12 mouse cellular contexts compared by ENCODE assay signal in the genomic region with DNA sequence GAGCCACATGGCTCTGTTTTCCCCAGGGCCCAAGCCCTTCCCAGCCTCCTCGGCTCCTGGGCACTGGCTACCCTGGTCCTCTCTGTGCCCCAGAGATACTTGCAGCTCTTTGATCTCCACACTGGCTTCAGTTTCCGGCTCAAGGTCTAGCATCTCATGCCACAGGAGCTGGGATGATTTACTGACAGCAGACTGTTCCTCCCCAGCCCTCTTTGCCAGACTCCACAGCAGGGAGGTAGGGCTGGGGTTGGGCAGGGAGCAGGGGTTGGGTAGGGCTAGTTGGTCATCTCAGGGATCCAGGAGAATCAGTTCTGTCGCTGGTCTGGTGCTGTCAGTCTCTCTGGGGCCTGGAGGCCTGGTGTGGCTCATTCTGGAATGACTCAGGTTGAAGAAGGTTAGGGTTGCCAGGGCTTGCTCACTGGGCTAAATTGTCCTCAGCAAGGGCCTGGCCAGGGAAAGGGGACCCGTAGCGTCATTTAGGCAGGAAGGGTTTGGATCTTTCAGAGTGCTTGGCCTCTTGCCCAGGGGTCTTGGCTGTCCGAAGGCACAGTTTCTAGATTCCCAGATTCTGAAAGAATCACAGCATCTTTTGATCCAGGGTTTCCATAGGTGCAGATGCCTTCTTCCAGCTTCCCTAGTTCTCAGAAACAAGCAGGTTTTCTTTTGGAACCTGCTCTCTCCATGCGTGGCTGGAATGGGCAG. TPM values are rescaled to one million over a fixed set of nuclear protein-coding genes. Genes with fewer than 3 reads are reported as not detected.
DNase-seq lines count a peak whose midpoint lies in the region; ATAC-seq and TF ChIP-seq lines count a peak whose summit lies in the region.
"Had no signal": no experiment of that assay in that cellular context is flagged by ENCODE, and none has a peak within 500 bp of the region (broad histone marks: within the 10 kb centered on the region; RNA-seq: fewer than 3 reads in every experiment).

No protein-coding gene starts in this region.

- H3K9me3 ChIP-seq in forebrain, embryonic 10.5 days = no peaks in the 10 kb centered on the region
- H3K9me3 ChIP-seq in hindbrain, embryonic 12.5 days (replicated peaks) = no peaks in the 10 kb centered on the region
- H3K9me3 ChIP-seq in neural tube, embryonic 12.5 days = no peaks in the 10 kb centered on the region
- H3K9me3 ChIP-seq: heart, embryonic 10.5 days had no signal

- 72% methylated on average over 7 of the region's 7 CpGs for WGBS in forebrain, embryonic 10.5 days
- WGBS in hindbrain, embryonic 12.5 days = 56% methylated on average over 7 of the region's 7 CpGs
- 59% methylated on average over 7 of the region's 7 CpGs for WGBS in neural tube, embryonic 12.5 days

- DNase-seq in left cerebral cortex, adult 2 months (ENCODE audit: extremely low spot score in 1 of 2, low spot score in 2 of 2) = no peak
- no peak for DNase-seq in left cerebral cortex, adult 9 months (ENCODE audit: low spot score in 2 of 2)
- no peak for DNase-seq in forebrain, embryonic 10.5 days (ENCODE audit: extremely low spot score, low spot score)
- DNase-seq in thymus, postnatal 0 days (ENCODE audit: low spot score) = no peak
- no peak for DNase-seq in urinary bladder, postnatal 14 days (ENCODE audit: low spot score)
- DNase-seq: kidney, postnatal 14 days; lung, postnatal 10 days; thymus, postnatal 36 days had no signal

- intact Hi-C loops in left cerebral cortex, adult 2 months (cut with DNase I) = no loop called here

- no peaks in the 10 kb centered on the region for H3K36me3 ChIP-seq in forebrain, embryonic 10.5 days (replicated peaks)
- H3K36me3 ChIP-seq in hindbrain, embryonic 12.5 days = no peaks in the 10 kb centered on the region
- 0 out of 2 replicates have a peak, but pooled peaks cover 2% of the 10 kb centered on the region for H3K36me3 ChIP-seq in neural tube, embryonic 12.5 days
- H3K36me3 ChIP-seq: heart, embryonic 10.5 days had no signal

- no peak for ATAC-seq in hindbrain, embryonic 12.5 days (ENCODE audit: low FRiP score)
- 0 out of 2 replicates have a peak, but pooled peaks have one; percentile 18 for ATAC-seq in neural tube, embryonic 12.5 days (ENCODE audit: low FRiP score, low read depth)

- H3K4me3 ChIP-seq in left cerebral cortex, adult 2 months = no peak overlapping the region
- H3K4me3 ChIP-seq in forebrain, embryonic 10.5 days = no peak overlapping the region
- no peak overlapping the region for H3K4me3 ChIP-seq in hindbrain, embryonic 12.5 days
- H3K4me3 ChIP-seq in neural tube, embryonic 12.5 days = no peak overlapping the region

- H3K4me2 ChIP-seq in hindbrain, embryonic 12.5 days (replicated peaks) = peak overlapping the region; percentile 44; the same call in 1 of the 2 replicates
- peak overlapping the region; percentile 50 for H3K4me2 ChIP-seq in neural tube, embryonic 12.5 days (replicated peaks)

- no peak for TF ChIP-seq CTCF in left cerebral cortex, adult 2 months (IDR thresholded peaks at IDR 0.05)

- H3K9ac ChIP-seq in hindbrain, embryonic 12.5 days = peak overlapping the region; percentile 39; the same call in 1 of the 2 replicates
- no peak overlapping the region for H3K9ac ChIP-seq in neural tube, embryonic 12.5 days

- peak overlapping the region; percentile 76 for H3K27ac ChIP-seq in left cerebral cortex, adult 2 months
- H3K27ac ChIP-seq in forebrain, embryonic 10.5 days = peak overlapping the region; percentile 80
- H3K27ac ChIP-seq in hindbrain, embryonic 12.5 days = peak overlapping the region; percentile 87
- H3K27ac ChIP-seq in neural tube, embryonic 12.5 days = peak overlapping the region; percentile 65; the same call in 1 of the 2 replicates
- H3K27ac ChIP-seq: heart, embryonic 10.5 days had no signal

- peaks cover 50% of the 10 kb centered on the region for H3K4me1 ChIP-seq in forebrain, embryonic 10.5 days
- peaks cover 69% of the 10 kb centered on the region for H3K4me1 ChIP-seq in hindbrain, embryonic 12.5 days
- H3K4me1 ChIP-seq in neural tube, embryonic 12.5 days = peaks cover 55% of the 10 kb centered on the region

- H3K27me3 ChIP-seq in forebrain, embryonic 10.5 days (ENCODE audit: poor library complexity, severe bottlenecking) = peaks cover 46% of the 10 kb centered on the region
- no peaks in the 10 kb centered on the region for H3K27me3 ChIP-seq in hindbrain, embryonic 12.5 days
- no peaks in the 10 kb centered on the region; the same call in 1 of the 2 replicates for H3K27me3 ChIP-seq in neural tube, embryonic 12.5 days (replicated peaks)

RNA-seq across cellular contexts. Expression of gene Nrxn2, which starts 28.4 kb away (rescaled TPM):
- 100 to 1,000 TPM; 618 to 620 TPM for total RNA-seq in left cerebral cortex, adult 2 months (2021)
- 2.8 and 3.1 TPM in 2 replicates for polyA plus RNA-seq in forebrain, embryonic 10.5 days (2016; fragmentation: Nextera tagmentation; extraction: Ambion mirVana)
- polyA plus RNA-seq in hindbrain, embryonic 12.5 days (2016; fragmentation: Nextera tagmentation; extraction: Ambion mirVana) = 21.3 and 23.0 TPM in 2 replicates
- 31.2 and 32.9 TPM in 2 replicates for polyA plus RNA-seq in neural tube, embryonic 12.5 days (2016; fragmentation: Nextera tagmentation; extraction: Ambion mirVana)
- polyA plus RNA-seq in thymus, postnatal 0 days (2015; fragmentation: Nextera tagmentation; extraction: Ambion mirVana) = 0.10 and 0.24 TPM in 2 replicates
- total RNA-seq: common myeloid progenitor, adult 5-6 weeks had no signal

RNA-seq across cellular contexts. Expression of gene Rasgrp2, which starts 47.7 kb away (rescaled TPM):
- 10 to 100 TPM; 61.1 to 72.2 TPM for total RNA-seq in left cerebral cortex, adult 2 months (2021)
- polyA plus RNA-seq in forebrain, embryonic 10.5 days (2016; fragmentation: Nextera tagmentation; extraction: Ambion mirVana) = 15.6 and 17.0 TPM in 2 replicates
- polyA plus RNA-seq in hindbrain, embryonic 12.5 days (2016; fragmentation: Nextera tagmentation; extraction: Ambion mirVana) = 20.0 and 23.0 TPM in 2 replicates
- 26.4 and 28.3 TPM in 2 replicates for polyA plus RNA-seq in neural tube, embryonic 12.5 days (2016; fragmentation: Nextera tagmentation; extraction: Ambion mirVana)
- 195 and 206 TPM in 2 replicates for polyA plus RNA-seq in thymus, postnatal 0 days (2015; fragmentation: Nextera tagmentation; extraction: Ambion mirVana)
